Mouse (Mus musculus): ENCODE measurements around the gene Gad1. TPM values are rescaled to one million over a fixed set of nuclear protein-coding genes. Genes with fewer than 3 reads are reported as not detected.
A peak's percentile ranks its signal among the peaks of the same experiment; 100 is the strongest.

Gad1 gene
- polyA plus RNA-seq, 1 experiment = 0.69 TPM

DNA sequence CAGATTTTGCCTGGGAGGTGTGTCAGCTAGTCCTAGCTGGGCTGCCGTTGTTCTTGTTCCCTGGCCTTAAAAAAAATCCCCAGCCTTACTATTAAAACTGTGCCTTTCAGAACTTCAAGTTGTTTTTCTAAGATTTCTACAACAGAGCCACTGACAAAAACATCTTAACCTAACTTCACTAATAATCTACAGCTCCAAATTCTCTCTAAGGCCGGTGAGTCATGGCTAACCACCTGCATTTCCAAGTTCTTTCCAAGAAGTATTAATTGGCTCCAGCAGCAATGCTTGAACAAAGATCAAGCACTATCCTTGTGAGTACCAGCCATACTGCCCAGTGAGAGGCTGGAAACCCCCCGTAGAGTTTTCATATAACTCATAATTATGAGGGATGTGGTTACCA, 56.9 kb downstream of the Gad1 start:
- Histone ChIP-seq H3K4me1 (ENCODE audit: control insufficient read depth, insufficient read depth, low read length) (no peaks in the 10 kb centered on the region), H3K27ac (ENCODE audit: control insufficient read depth, insufficient read depth, low read depth, low read length) (no peak overlapping the region), H3K27me3 (ENCODE audit: control insufficient read depth, insufficient read depth, low read length) (no peaks in the 10 kb centered on the region), H3K4me3 (ENCODE audit: control insufficient read depth, low read depth, low read length) (no peak overlapping the region), H3K36me3 (ENCODE audit: control insufficient read depth, insufficient read depth, low read length) (no peaks in the 10 kb centered on the region)
- TF ChIP-seq CTCF (IDR thresholded peaks at IDR 0.05; ENCODE audit: control insufficient read depth, insufficient read depth, insufficient replicate concordance, low read depth, low read length) = no peak
- no peak for TF ChIP-seq POLR2A (IDR thresholded peaks at IDR 0.05; ENCODE audit: control insufficient read depth, low read depth, low read length)

DNA sequence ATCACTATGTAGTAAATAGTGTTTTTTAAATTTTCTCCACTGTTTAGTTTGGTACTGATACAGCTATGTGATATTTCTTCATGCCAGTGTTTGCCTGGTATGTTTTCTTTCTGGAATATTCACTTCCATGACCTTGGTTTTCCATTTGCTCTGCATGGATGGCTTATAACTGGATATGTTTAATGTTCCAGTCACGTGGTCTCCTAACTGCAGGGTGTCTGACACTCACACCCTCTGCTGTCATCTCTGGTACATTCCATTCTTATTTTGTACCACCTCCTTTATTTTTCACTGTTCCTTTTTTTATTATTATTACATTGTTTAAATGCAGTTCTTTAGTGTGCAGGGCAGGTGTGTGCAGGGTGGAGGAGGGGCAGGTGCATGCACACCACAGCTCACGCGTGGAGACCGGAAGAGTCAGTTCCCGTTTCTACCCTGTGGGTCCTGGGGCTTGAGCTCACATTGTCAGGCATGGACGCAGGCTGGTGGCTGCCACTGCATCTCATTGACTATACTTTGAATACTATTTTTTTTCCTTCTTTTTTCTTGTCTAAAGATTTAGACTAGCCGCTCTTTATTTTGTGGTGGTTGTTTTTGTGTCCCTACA, 62.0 kb downstream of the Gad1 start:
- Histone ChIP-seq H3K27ac (ENCODE audit: control insufficient read depth, insufficient read depth, low read depth, low read length) (no peak overlapping the region), H3K36me3 (ENCODE audit: control insufficient read depth, insufficient read depth, low read length) (no peaks in the 10 kb centered on the region), H3K4me1 (ENCODE audit: control insufficient read depth, insufficient read depth, low read length) (peaks cover under 1% of the 10 kb centered on the region; the same call in 1 of the 2 replicates), H3K27me3 (ENCODE audit: control insufficient read depth, insufficient read depth, low read length) (no peaks in the 10 kb centered on the region), H3K4me3 (ENCODE audit: control insufficient read depth, low read depth, low read length) (no peak overlapping the region)
- TF ChIP-seq CTCF (IDR thresholded peaks at IDR 0.05; ENCODE audit: control insufficient read depth, insufficient read depth, insufficient replicate concordance, low read depth, low read length) (no peak), POLR2A (IDR thresholded peaks at IDR 0.05; ENCODE audit: control insufficient read depth, low read depth, low read length) (no peak)

DNA sequence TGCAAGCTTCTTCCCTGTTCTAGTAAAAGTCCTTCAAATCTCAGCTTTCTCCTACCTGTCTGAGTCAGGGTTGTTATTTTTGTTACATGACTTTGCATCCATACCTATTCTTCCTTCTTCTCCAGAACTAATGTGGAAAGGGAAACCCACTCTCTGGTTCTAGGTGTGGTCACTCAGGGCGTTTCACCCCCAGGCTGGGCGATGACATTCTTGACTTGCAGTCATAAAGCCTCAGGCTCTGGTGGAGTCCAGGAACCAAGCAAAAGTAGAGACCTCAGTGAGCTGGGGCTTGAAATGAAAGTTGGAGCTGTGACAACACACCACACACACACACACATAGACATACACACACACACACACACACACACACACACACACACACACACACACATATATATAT, 63.2 kb downstream of the Gad1 start:
- H3K36me3 ChIP-seq (ENCODE audit: control insufficient read depth, insufficient read depth, low read length) = no peaks in the 10 kb centered on the region
- H3K27ac ChIP-seq (ENCODE audit: control insufficient read depth, insufficient read depth, low read depth, low read length) = no peak overlapping the region
- no peak overlapping the region for H3K4me3 ChIP-seq (ENCODE audit: control insufficient read depth, low read depth, low read length)
- H3K27me3 ChIP-seq (ENCODE audit: control insufficient read depth, insufficient read depth, low read length) = no peaks in the 10 kb centered on the region
- H3K4me1 ChIP-seq (ENCODE audit: control insufficient read depth, insufficient read depth, low read length) = peaks cover 5% of the 10 kb centered on the region
- TF ChIP-seq CTCF (IDR thresholded peaks at IDR 0.05; ENCODE audit: control insufficient read depth, insufficient read depth, insufficient replicate concordance, low read depth, low read length) (no peak), POLR2A (IDR thresholded peaks at IDR 0.05; ENCODE audit: control insufficient read depth, low read depth, low read length) (no peak)

DNA sequence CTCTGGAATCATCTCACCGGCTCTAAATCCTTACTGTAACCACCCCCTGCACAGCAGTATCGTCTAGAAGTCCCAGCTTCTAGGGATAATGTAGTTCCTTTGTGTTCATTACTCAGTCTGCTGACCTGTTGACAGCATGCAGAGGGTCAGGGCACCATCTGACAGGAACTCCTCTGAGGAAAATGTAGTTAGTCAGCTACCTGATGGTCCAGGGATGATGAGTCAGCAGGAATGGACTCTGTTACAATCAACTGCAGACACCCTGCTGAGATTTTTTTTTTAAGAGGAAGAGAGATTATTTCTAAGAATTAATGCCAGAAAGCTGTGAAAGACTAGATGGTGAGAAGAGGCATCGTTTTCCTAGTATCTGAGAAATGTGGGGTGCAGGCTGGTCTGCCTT, 63.7 kb downstream of the Gad1 start:
- TF ChIP-seq POLR2A (IDR thresholded peaks at IDR 0.05; ENCODE audit: control insufficient read depth, low read depth, low read length) (no peak), CTCF (IDR thresholded peaks at IDR 0.05; ENCODE audit: control insufficient read depth, insufficient read depth, insufficient replicate concordance, low read depth, low read length) (no peak)
- H3K36me3 ChIP-seq (ENCODE audit: control insufficient read depth, insufficient read depth, low read length) = no peaks in the 10 kb centered on the region
- no peak overlapping the region for H3K4me3 ChIP-seq (ENCODE audit: control insufficient read depth, low read depth, low read length)
- no peak overlapping the region for H3K27ac ChIP-seq (ENCODE audit: control insufficient read depth, insufficient read depth, low read depth, low read length)
- H3K4me1 ChIP-seq (ENCODE audit: control insufficient read depth, insufficient read depth, low read length) = peaks cover 5% of the 10 kb centered on the region
- H3K27me3 ChIP-seq (ENCODE audit: control insufficient read depth, insufficient read depth, low read length) = no peaks in the 10 kb centered on the region

DNA sequence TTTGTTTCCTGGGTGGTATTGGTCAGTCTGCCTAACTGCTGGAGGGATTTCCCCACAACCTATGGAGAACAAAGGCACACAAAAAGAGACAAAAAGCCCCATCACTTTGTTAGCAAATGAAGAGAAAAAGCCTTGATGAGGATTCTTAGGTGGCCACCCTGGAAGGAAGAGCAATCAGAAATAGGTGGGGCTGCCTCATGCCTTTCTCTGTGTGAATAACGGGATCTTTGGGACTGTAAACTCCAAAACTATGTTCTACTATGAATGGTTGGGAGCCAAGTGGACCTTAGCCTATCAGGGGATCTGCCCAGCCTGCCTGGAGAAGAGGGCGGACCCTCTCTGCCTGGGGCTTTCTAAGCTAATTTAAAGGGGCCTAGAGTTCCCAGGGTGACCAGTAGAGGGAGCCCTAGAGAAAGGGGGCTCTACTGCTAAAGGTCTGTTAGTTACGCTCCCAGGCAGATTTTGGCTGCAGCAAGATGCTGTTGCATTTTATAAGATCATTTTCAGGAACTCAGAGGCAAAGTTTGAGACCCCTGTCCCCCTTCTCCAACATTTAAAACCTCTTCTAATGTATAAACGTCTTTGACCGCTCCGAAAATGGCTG, 66.5 kb downstream of the Gad1 start:
- Histone ChIP-seq H3K27me3 (ENCODE audit: control insufficient read depth, insufficient read depth, low read length) (no peaks in the 10 kb centered on the region), H3K36me3 (ENCODE audit: control insufficient read depth, insufficient read depth, low read length) (no peaks in the 10 kb centered on the region), H3K27ac (ENCODE audit: control insufficient read depth, insufficient read depth, low read depth, low read length) (no peak overlapping the region), H3K4me3 (ENCODE audit: control insufficient read depth, low read depth, low read length) (peak overlapping the region; percentile 27; the same call in 1 of the 2 replicates), H3K4me1 (ENCODE audit: control insufficient read depth, insufficient read depth, low read length) (peaks cover 5% of the 10 kb centered on the region)
- TF ChIP-seq POLR2A (IDR thresholded peaks at IDR 0.05; ENCODE audit: control insufficient read depth, low read depth, low read length) = no peak
- TF ChIP-seq CTCF (IDR thresholded peaks at IDR 0.05; ENCODE audit: control insufficient read depth, insufficient read depth, insufficient replicate concordance, low read depth, low read length) = peak; percentile 37; the same call in 1 of the 2 replicates

DNA sequence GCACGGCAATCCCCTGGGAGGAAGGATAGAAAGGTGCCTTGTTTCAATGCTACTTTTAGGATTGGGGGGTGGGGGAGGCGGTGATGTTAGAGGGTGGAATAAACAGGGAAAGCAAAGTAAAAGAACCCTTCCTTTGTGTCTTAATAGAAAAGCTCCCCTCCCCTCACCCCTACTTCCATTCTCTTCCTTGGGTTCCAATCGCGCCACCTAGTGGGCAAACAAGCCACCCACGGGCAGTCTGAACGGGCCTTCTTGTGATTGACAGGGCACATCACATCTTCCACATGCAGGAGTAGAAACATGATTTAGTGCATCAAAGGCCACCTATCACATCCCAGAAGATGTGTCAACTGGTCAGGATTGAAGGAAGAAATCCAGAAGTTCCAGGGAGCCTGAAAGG, 67.4 kb downstream of the Gad1 start:
- Histone ChIP-seq H3K27ac (ENCODE audit: control insufficient read depth, insufficient read depth, low read depth, low read length) (no peak overlapping the region), H3K36me3 (ENCODE audit: control insufficient read depth, insufficient read depth, low read length) (no peaks in the 10 kb centered on the region), H3K4me3 (ENCODE audit: control insufficient read depth, low read depth, low read length) (peak overlapping the region; percentile 27)

DNA sequence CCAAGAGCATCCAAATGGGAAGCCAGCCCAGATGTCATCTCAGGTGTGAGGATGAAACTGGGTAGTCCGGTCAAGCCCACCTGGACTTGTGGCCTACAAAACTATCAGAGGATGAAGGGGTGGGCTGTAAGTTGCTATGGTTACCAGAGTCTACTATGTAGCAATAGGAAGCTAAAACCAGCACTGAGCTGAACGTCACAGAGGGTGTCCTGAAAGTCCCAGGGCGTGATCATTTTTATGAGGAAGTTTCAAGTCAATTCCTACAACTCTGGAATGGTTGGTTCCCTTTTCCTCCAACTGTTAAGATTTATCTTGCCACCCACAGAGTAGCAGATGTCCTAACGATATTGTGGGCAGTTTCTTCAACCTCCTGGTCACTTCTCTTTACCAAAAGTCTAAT, 69.4 kb downstream of the Gad1 start:
- H3K27me3 ChIP-seq (ENCODE audit: control insufficient read depth, insufficient read depth, low read length) = no peaks in the 10 kb centered on the region
- H3K4me1 ChIP-seq (ENCODE audit: control insufficient read depth, insufficient read depth, low read length) = peaks cover 5% of the 10 kb centered on the region
- no peaks in the 10 kb centered on the region for H3K36me3 ChIP-seq (ENCODE audit: control insufficient read depth, insufficient read depth, low read length)
- peak overlapping the region; percentile 87 for H3K4me3 ChIP-seq (ENCODE audit: control insufficient read depth, low read depth, low read length)
- TF ChIP-seq CTCF (IDR thresholded peaks at IDR 0.05; ENCODE audit: control insufficient read depth, insufficient read depth, insufficient replicate concordance, low read depth, low read length) = no peak
- TF ChIP-seq POLR2A (IDR thresholded peaks at IDR 0.05; ENCODE audit: control insufficient read depth, low read depth, low read length) = peak; percentile 29; the same call in 1 of the 2 replicates
- peak overlapping the region; percentile 59; the same call in 1 of the 2 replicates for H3K27ac ChIP-seq (ENCODE audit: control insufficient read depth, insufficient read depth, low read depth, low read length)

More for the DNA sequence above, 67.4 kb downstream of the Gad1 start:
- Histone ChIP-seq H3K4me1 (ENCODE audit: control insufficient read depth, insufficient read depth, low read length) (peaks cover 5% of the 10 kb centered on the region), H3K27me3 (ENCODE audit: control insufficient read depth, insufficient read depth, low read length) (no peaks in the 10 kb centered on the region)
- TF ChIP-seq CTCF (IDR thresholded peaks at IDR 0.05; ENCODE audit: control insufficient read depth, insufficient read depth, insufficient replicate concordance, low read depth, low read length) (peak; percentile 77; the same call in 1 of the 2 replicates), POLR2A (IDR thresholded peaks at IDR 0.05; ENCODE audit: control insufficient read depth, low read depth, low read length) (no peak)

Measured in testis, adult 2 months (tissue).